Mouse (Mus musculus): ENCODE data around the gene Zfp706.

The Zfp706 gene

DNA sequence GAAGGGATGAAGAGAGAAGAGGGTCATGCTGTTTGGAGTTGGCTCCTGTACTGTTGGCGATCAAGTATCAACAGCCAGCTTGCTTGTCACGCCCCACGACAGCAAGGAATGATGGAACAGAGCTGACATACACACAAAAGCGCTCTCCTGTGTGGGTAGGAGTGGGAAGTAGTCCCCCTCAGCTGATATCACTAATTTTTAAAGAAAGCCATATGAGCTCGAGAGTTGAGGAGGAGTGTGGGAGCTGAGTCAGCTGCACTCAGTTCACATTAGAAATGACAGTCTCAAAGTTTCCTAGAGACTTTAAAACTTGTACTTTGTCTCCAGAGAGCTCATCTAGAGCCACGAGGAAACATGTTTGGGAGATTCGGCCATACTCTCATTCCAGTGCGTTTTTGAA lies 29.8 kb downstream of the Zfp706 start:
- DNase-seq (ENCODE audit: low spot score in 2 of 2) = no peak

DNA sequence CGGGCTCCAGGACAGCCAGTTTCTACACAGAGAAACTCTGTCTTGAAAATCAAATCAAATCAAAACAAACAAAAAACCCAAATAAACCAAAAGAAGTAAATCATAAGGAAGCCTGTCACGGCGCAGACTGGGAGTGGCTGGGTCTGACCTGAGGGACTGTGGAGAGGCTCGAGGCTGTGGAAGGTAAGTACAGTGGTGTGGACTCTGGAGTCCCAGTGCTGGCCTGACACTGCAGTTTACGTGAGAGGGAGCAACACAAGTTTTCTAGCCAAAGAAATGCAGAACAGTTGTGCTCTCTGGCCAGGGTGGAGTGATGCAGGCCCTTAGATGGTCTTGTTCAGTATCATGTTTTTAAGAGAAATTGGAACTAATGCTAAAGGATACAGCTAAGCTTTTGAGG lies 31.9 kb downstream of the Zfp706 start:
- DNase-seq (ENCODE audit: low spot score in 2 of 2) = no peak

DNA sequence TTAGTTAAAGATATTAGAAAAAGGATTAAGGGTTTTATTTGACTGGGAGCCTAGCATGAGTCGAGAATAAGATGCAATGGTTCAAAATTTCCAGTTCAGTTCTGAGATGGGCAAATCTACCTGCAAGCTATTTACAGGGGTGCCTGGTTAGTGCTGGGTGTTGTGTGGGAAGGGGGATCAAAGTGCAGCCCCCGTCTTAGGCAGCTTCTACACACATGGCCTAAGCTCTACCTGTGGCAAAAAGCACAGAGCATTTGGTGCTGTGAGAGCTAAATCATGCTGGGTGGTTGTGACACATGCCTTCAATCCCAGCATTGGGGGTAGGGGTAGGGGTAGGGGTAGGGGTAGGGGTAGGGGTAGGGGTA lies 32.3 kb downstream of the Zfp706 start:
- DNase-seq (ENCODE audit: low spot score in 2 of 2) = no peak

DNA sequence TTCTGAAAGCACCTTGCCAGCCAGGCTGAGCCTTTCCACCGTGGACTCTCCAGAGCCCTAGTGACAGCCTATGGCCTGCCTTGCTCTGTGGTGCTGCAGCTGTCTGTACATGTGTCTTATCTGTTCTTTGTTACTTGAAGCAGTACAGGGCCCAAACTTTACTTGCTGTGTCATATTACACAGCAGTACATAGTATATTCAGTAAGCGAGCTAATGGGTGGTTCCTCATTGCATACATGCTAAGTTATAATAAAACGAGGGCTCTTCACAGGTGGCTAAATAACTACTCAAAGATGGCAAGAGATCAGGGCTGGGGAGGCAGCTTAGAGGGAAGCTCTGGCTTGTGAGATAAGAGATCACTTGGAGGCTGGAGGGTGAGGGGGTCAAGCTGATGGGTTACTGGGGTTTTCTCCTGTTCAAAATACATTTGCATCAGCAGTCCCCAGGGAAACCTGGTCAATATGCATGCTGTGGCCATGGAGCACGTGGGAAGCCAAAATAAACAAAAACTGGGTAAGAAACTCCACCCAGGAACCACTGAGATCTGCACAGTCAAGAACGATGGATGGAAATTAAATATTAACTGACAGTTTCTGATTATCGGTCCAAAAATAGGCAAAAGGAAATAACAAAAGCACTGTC lies 32.8 kb downstream of the Zfp706 start:
- DNase-seq (ENCODE audit: low spot score in 2 of 2) = no peak

DNA sequence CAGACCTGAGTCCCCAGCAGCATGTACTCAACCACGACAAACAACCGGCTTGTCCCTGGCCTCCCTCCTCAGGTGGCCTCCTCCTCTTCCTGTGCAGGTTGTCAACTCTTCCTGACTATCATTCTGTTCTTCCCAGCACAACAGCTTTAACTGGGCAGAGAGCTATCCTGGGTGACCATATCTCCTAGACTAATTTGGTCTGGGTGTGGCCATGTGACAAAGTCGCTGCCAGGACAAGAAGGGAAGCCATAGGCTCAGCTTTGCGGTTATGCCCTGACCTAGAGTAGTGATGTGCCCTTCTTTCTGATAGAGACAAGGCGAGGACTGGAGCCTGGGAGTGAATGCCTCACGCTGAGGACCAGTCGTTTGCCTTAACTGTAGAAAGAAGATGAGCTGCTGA lies 33.9 kb downstream of the Zfp706 start:
- peak; percentile 37 to 39 for DNase-seq (ENCODE audit: low spot score in 2 of 2)

DNA sequence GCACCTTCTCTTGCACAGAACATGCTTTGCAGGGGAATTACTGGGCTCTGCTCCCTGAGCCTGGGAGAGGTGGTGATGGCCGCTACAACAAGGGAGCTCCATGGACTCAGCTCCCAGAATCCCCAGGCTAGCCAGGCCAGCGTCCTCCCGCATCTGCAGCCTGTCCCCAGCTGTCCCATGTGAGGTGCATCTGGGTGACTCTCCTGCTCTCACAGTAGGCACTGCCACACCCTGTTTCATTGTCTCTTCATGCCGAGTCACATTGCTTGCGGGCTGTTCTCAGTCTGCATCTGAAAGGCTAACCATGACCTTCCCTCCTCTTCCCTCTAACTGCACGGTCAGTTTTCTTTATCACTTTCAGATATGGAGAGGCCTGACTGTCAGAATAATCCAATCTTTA lies 34.3 kb downstream of the Zfp706 start:
- DNase-seq (ENCODE audit: low spot score in 2 of 2) = no peak

DNA sequence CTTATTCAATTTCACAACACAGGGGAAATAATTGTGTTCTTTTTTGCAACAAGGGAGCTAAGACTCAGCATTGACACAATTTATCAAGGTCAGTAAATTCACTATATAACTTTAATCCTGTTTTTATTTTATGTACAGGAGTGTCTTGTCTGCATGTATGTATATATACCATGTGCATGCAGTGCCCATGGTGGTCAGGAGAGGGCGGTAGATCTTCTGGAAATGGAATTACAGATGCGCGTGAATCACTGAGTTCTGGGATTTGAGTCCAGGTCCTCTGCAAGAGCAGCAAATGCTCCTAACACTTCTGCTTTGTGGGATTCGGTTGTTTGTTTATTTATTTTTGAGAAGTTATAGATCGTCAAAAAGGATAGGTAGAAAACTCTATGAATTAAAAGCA lies 37.8 kb downstream of the Zfp706 start:
- no peak for DNase-seq (ENCODE audit: low spot score in 2 of 2)

DNA sequence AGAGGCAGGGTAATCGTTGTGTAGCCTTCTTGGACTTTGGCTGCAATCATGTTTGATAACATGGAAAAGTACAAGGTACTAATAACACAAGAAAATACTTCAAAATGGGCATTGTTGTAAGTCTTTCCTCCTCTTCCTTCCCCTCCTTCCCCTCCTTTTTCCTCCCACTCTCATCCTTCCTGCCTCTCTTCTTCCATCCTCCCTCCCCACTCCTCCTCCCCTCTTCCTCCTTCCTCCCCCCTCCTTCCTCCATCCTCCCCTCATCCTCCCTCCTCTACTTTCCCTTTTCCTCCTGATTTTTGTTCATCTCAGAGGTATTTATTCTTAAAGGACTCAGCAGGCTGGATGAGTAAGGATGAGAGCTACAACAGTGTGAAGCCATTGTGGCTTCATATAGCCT lies 39.3 kb downstream of the Zfp706 start:
- no peak for DNase-seq (ENCODE audit: low spot score in 2 of 2)

DNA sequence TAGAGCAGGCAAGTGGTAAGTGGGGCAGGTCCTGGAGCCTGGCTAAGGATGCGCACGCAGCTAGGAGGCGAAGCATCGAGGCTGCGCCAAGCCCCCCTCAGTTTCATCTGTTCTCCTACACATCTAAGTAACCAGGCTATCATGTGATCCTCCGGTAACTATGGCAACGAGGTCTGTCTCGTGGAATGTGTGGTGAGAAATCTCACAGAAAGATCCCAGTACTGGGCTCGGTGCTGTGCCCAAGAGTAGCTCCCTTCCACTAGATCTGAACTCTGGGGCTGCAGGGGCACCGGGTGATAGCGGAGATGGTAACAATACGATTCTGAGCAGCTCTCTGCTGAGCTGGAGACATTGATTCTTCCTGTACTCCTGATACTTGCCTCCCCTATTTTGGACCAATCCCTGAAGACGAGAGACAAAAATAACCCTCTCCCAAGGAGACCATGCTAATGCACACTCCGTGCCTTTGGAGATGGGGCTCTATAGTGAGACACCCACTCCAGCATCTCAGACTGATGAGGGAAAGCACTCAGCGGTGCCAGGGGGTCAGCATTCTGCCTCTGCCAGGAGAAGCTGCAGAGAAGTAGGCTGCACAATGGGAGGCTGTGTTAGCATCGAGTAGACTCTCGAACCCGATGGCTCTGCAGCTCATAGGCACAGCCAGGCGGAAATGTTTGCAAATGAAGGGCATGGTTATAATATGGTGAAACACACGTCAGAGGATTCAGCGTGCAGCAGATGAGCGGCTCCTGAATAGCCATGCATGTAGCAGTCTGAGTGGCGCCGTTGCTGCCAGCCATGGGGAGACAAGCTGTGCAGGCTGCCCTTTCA lies 40.0 kb downstream of the Zfp706 start:
- no peak for DNase-seq (ENCODE audit: low spot score in 2 of 2)

DNA sequence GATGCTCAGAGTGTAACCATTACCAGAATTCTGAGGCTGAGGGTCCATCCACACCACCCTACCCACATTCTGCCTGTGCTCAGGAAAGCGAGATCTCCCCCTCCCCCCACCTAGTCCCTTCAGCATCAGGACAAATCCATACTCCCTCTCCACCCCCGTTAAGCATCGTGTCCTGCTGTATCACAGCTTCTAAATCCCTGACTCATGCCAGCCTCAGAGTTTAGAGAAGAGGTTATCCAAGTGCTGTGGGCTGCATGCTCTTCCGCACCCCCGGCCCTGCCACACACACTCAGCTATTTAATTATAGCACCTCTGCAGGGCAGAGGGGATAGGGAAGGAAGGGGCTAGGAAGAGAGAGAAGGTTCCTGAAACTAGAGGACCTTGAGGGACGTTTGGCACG lies 40.6 kb downstream of the Zfp706 start:
- DNase-seq (ENCODE audit: low spot score in 2 of 2) = no peak

DNA sequence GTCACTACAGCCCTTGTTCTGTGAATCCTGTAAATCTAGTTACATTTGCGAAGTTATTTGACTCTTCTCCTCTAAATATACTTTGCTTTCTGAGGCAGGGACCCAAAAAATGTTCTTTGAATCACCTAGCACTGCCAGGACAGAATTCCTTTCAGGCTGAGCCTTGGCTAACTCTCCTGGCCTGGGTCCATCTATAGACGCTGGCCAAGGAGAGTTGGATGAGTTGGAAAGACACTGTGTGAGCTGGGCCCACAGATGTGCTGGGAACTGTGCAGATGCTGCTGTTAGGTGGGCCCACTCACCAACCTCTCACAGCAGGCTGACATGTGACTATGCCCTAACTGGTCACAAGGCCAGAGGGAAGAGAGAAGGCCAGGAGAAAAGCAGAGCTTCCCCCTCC lies 41.1 kb downstream of the Zfp706 start:
- DNase-seq (ENCODE audit: low spot score in 2 of 2) = no peak

DNA sequence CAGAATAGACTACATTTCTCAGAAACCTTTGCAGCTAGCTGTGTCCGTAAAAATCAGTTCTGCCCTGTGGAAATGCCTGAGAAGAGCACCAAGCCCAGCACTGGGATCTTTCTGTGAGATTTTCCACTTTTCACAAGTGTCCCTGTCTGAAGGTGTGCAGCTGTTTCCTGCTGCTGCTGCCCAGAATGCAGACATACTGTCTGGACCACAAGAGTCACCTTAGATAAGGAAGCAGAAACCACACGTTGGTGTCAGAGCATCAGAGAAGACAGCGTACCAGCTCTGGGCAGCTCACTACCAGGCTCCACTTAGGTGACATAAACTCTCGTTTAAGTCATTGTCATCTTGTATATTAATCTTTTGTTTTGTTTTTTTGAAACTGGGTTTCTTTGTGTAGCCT lies 41.8 kb downstream of the Zfp706 start:
- no peak for DNase-seq (ENCODE audit: low spot score in 2 of 2)

DNA sequence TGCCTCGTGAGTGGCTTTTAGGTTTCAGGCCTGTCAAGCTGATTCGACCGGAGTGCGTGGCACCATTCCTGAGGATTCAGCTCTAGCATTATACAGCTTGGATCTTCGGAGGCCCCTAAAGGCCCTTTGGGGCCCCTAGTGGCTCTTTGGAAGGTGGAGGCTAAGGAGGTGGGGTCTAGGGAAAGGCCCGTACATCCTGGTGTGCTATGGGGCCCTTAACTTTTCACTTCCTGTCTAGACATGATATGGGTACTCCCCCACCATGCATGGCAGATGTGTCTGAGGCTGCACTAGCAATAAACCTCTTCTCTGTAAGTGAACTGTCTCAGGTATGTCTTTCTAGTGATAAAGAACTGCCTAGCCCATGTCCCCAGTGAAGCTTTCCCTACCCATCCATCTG lies 44.6 kb downstream of the Zfp706 start:
- DNase-seq (ENCODE audit: low spot score in 2 of 2) = no peak

DNA sequence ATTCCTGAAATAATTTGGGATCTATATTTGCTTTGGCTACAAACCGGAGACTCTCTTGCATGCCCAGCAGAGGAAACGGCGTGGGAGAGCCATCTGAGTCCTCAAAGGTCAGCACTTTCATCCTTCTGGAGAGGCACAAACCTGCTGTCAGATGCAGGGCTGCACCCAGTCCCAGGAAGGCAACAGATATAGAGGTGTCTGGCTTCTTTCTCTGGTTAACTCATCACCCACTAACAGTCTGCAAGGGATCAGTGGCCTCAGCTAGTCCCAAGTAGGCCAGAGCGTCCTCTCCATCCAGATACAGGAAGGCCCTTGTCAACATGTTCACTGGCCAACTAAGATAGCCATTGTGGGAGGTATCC lies 46.7 kb downstream of the Zfp706 start:
- no peak for DNase-seq (ENCODE audit: low spot score in 2 of 2)

DNA sequence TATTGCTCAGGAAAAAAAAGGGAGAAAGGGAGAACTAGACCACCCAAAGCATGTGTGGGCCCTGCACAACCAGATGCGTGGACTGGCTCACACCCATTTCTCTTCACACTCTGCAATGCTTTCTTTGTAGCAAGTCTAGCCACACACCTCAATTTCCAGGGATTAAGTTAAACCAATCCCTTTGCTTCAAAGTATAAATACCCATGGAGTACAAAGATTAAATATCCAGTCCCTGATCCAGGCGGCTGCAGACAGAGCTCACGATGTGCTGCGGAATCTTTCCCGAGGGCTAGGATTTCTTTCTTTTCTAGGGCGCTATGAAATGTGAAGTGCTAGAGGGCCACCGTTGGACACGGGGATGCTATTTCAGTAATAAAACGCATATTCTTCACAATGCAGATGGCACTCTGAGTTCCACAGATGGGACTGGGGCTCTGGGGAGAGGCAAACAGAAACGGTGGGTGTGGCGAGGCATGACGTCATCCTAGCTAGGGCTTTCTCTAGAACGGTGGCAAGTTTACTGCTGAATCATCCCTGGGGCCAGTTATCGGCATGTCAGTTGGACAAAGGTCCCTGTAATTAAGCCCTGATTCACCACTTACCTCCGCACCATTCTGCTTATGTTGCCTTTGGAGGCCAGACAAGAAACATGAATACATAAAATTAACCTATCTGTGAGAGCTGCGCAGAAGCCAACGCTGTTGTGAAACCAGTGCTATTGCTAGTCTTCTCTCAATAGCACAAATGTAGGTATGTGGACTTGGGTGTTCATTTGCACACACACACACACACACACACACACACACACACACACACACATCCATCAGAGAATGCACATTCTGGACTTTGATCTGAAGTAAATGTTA lies 47.3 kb downstream of the Zfp706 start:
- peak; percentile 23 to 59 for DNase-seq (ENCODE audit: low spot score in 2 of 2)

DNA sequence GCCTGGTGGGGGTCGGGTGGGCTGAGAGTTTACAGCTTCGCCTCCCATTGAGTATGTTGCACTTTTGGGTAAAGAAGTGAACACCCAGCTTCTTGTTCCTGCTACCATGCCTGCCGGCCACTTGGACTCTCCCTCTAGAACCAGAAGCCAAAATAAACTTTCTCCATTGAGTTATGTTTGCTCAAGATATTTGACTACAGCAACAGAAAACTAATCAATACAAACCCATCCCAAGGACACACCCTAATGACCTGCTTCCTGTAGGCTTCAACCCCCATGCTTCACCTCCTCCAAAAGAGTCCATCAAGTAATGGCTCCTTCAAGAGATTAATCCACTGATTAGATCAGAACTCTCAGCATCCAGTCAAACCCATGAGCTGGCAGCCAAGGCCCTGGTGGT lies 51.4 kb downstream of the Zfp706 start:
- DNase-seq (ENCODE audit: low spot score in 2 of 2) = no peak

DNA sequence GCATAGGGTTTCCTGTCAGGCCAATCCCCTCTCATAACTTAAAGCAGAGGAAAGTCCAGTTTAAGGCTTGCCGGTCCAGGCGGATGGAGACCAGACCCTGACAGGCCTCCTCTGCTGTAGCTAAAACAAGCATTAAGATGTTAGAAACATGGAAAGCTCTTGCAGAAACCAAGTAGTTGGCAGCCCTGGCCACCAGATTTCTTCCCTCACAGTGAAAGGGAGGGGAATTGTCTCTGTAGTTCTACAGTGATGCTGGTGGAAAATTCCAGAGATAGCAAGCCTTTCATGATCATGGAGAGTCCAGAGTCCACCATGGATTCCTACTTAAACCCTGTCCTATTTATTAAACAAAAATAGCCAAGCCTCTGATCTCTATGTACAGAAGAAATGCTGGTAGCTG lies 57.3 kb downstream of the Zfp706 start:
- no peak for DNase-seq (ENCODE audit: low spot score in 2 of 2)

DNA sequence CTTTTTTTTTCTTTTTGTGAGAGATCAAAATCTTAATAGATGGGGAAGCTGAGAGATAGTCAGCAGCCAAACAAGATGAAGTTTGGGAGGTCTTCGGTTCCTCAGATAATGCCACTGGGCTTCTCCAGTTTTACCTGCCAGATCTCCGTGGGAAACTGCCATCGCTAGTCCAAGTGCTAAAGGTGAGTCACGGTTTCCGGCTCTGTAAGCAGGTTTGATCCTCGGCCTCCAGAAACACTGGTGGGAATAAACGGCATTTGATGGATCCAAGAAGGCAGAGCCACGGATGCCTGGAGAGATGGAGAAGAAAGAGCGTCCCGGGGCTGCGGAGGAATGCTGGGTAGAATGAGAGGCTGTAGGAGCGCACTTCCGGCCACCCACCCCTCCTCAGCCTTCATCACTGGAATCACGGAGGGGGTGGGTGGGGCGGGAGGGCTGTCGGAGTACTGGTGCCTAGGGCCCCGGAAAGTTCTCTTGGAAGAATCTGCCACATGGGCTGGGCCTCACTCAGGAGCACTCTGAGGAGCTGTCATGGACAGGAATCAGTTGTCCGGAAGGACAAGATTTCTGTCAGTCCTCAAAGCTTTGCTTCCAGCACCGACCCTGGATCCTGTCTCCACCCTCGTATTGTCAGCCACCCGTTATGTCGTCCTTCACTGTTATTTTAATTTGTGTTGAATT lies 58.6 kb downstream of the Zfp706 start:
- DNase-seq (ENCODE audit: low spot score in 2 of 2) = no peak

Data from heart, adult 9 months (tissue).